Mouse (Mus musculus) lung, postnatal 0 days (tissue): ENCODE results near the gene Fam241a.

Source experiments
- CTCF ChIP-seq: IDR thresholded peaks from 2 replicates; pipeline ENCODE4 v1.5.1; 2016; ENCODE audit warnings: antibody characterized with exemption, mild to moderate bottlenecking
- EP300 ChIP-seq: IDR thresholded peaks from 2 replicates; pipeline ENCODE4 v1.6.1; 2016; ENCODE audit warnings: antibody characterized with exemption, mild to moderate bottlenecking, control low read depth

GRCm38 (mm10) chr3:127890008-127890407 lies 6.1 kb downstream of the Fam241a start:
- TF ChIP-seq EP300: no peak
- TF ChIP-seq CTCF: no peak
